Mouse (Mus musculus): ENCODE data around the gene Hoxc13. TPM values are rescaled to one million over a fixed set of nuclear protein-coding genes. Genes with fewer than 3 reads are reported as not detected.

The Hoxc13 gene
- polyA plus RNA-seq, 1 experiment from 2014 or later, result not detected

GRCm38 (mm10) chr15:102967511-102968397 lies 46.9 kb downstream of the Hoxc13 start:
- no peak overlapping the region for H3K27ac ChIP-seq (ENCODE audit: low read length)
- no peak for ATAC-seq (ENCODE audit: low read depth)
- no peak overlapping the region for H3K9ac ChIP-seq (ENCODE audit: low read length)
- peaks cover 4% of the 10 kb centered on the region; the same call in 1 of the 2 replicates for H3K4me1 ChIP-seq (replicated peaks; ENCODE audit: control insufficient read depth, insufficient read depth, low read length)
- H3K9me3 ChIP-seq (ENCODE audit: control insufficient read depth, low read length), result no peaks in the 10 kb centered on the region
- WGBS, result 2% methylated on average over 34 of the region's 34 CpGs
- H3K4me3 ChIP-seq (ENCODE audit: low read length), result no peak overlapping the region
- H3K36me3 ChIP-seq (ENCODE audit: control insufficient read depth, insufficient read depth, low read length), result no peaks in the 10 kb centered on the region
- peaks cover 99% of the 10 kb centered on the region for H3K27me3 ChIP-seq (ENCODE audit: control insufficient read depth, insufficient read depth, low read depth, low read length)
- H3K4me2 ChIP-seq (ENCODE audit: low read depth, low read length), result no peak overlapping the region

DNA sequence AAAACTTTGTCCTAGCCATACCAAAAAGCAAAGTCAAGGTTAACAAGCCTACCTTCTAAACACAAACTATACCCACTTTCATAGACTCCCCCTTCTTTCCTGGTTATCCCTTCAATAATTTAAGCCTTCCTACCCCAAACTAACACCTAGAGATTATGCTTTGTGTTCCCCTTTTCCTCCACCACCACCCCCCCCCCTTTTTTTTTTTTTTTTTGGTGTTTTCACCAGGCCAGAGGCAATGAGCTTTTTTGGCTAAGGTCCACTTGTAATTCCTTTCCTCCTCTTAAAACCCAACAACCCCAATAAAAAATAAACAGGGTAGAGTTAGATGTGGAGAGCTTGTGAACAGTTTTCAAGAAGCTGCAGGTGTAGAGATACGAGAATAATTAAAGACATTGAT lies 48.4 kb downstream of the Hoxc13 start:
- no peaks in the 10 kb centered on the region for H3K36me3 ChIP-seq (ENCODE audit: control insufficient read depth, insufficient read depth, low read length)
- no peak overlapping the region for H3K9ac ChIP-seq (ENCODE audit: low read length)
- peaks cover 99% of the 10 kb centered on the region for H3K27me3 ChIP-seq (ENCODE audit: control insufficient read depth, insufficient read depth, low read depth, low read length)
- peaks cover 4% of the 10 kb centered on the region; the same call in 1 of the 2 replicates for H3K4me1 ChIP-seq (replicated peaks; ENCODE audit: control insufficient read depth, insufficient read depth, low read length)
- H3K27ac ChIP-seq (ENCODE audit: low read length), result no peak overlapping the region
- 35% methylated on average over 1 of the region's 1 CpGs for WGBS
- no peak overlapping the region for H3K4me3 ChIP-seq (ENCODE audit: low read length)
- H3K9me3 ChIP-seq (ENCODE audit: control insufficient read depth, low read length), result no peaks in the 10 kb centered on the region
- H3K4me2 ChIP-seq (ENCODE audit: low read depth, low read length), result no peak overlapping the region
- ATAC-seq (ENCODE audit: low read depth), result no peak

GRCm38 (mm10) chr15:102970740-102971139 lies 49.8 kb downstream of the Hoxc13 start:
- Histone ChIP-seq H3K27me3 (ENCODE audit: control insufficient read depth, insufficient read depth, low read depth, low read length) (peaks cover 98% of the 10 kb centered on the region), H3K9me3 (ENCODE audit: control insufficient read depth, low read length) (no peaks in the 10 kb centered on the region), H3K4me1 (replicated peaks; ENCODE audit: control insufficient read depth, insufficient read depth, low read length) (peaks cover 4% of the 10 kb centered on the region; the same call in 1 of the 2 replicates), H3K4me3 (ENCODE audit: low read length) (no peak overlapping the region), H3K4me2 (ENCODE audit: low read depth, low read length) (no peak overlapping the region), H3K9ac (ENCODE audit: low read length) (no peak overlapping the region), H3K27ac (ENCODE audit: low read length) (no peak overlapping the region), H3K36me3 (ENCODE audit: control insufficient read depth, insufficient read depth, low read length) (no peaks in the 10 kb centered on the region)
- under 1% methylated on average over 12 of the region's 12 CpGs for WGBS
- no peak for ATAC-seq (ENCODE audit: low read depth)

DNA sequence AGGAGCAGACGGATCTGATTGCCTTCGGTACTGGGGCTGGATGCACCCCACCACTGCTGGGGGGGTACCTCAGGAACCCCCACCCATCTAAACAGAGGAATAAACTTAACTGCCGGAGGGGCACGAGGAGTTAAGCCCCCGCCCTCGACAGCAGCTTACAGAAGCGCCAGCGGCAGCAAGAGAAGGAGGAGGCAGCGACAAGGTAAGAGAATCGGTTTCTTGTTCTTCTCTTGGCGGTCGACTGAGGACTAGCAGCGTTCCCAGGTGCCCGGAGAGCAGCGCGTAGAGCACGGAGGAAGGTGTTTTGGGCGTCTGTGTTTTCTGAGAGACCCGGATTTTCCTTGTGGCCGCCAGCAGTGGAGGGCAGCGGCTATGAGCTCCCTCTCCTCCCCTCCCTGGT lies 51.4 kb downstream of the Hoxc13 start:
- under 1% methylated on average over 21 of the region's 21 CpGs for WGBS
- no peak overlapping the region for H3K27ac ChIP-seq (ENCODE audit: low read length)
- H3K9ac ChIP-seq (ENCODE audit: low read length), result no peak overlapping the region
- ATAC-seq (ENCODE audit: low read depth), result no peak
- no peaks in the 10 kb centered on the region for H3K9me3 ChIP-seq (ENCODE audit: control insufficient read depth, low read length)
- H3K4me1 ChIP-seq (replicated peaks; ENCODE audit: control insufficient read depth, insufficient read depth, low read length), result no peaks in the 10 kb centered on the region; the same call in 1 of the 2 replicates
- H3K27me3 ChIP-seq (ENCODE audit: control insufficient read depth, insufficient read depth, low read depth, low read length), result peaks cover 98% of the 10 kb centered on the region
- H3K36me3 ChIP-seq (ENCODE audit: control insufficient read depth, insufficient read depth, low read length), result no peaks in the 10 kb centered on the region
- no peak overlapping the region for H3K4me3 ChIP-seq (ENCODE audit: low read length)
- H3K4me2 ChIP-seq (ENCODE audit: low read depth, low read length), result no peak overlapping the region

- H3K27ac ChIP-seq (ENCODE audit: low read length), result no peak overlapping the region
- no peaks in the 10 kb centered on the region for H3K36me3 ChIP-seq (ENCODE audit: control insufficient read depth, insufficient read depth, low read length)
- H3K4me2 ChIP-seq (ENCODE audit: low read depth, low read length), result no peak overlapping the region
- no peaks in the 10 kb centered on the region for H3K9me3 ChIP-seq (ENCODE audit: control insufficient read depth, low read length)
- no peak for ATAC-seq (ENCODE audit: low read depth)
- WGBS, result 3% methylated on average over 6 of the region's 6 CpGs
- no peak overlapping the region for H3K4me3 ChIP-seq (ENCODE audit: low read length)
- H3K9ac ChIP-seq (ENCODE audit: low read length), result no peak overlapping the region
- peaks cover 97% of the 10 kb centered on the region for H3K27me3 ChIP-seq (ENCODE audit: control insufficient read depth, insufficient read depth, low read depth, low read length)
- H3K4me1 ChIP-seq (replicated peaks; ENCODE audit: control insufficient read depth, insufficient read depth, low read length), result no peaks in the 10 kb centered on the region; the same call in 1 of the 2 replicates
These were observed 51.9 kb downstream of the Hoxc13 start for GRCm38 (mm10) chr15:102972753-102973152.

GRCm38 (mm10) chr15:102975034-102975433 lies 54.1 kb downstream of the Hoxc13 start:
- H3K9me3 ChIP-seq (ENCODE audit: control insufficient read depth, low read length), result no peaks in the 10 kb centered on the region
- H3K4me1 ChIP-seq (replicated peaks; ENCODE audit: control insufficient read depth, insufficient read depth, low read length), result no peaks in the 10 kb centered on the region; the same call in 1 of the 2 replicates
- no peak overlapping the region for H3K9ac ChIP-seq (ENCODE audit: low read length)
- no peaks in the 10 kb centered on the region for H3K36me3 ChIP-seq (ENCODE audit: control insufficient read depth, insufficient read depth, low read length)
- H3K4me3 ChIP-seq (ENCODE audit: low read length), result no peak overlapping the region
- ATAC-seq (ENCODE audit: low read depth), result no peak
- no peak overlapping the region for H3K4me2 ChIP-seq (ENCODE audit: low read depth, low read length)
- H3K27me3 ChIP-seq (ENCODE audit: control insufficient read depth, insufficient read depth, low read depth, low read length), result peaks cover 99% of the 10 kb centered on the region
- no peak overlapping the region for H3K27ac ChIP-seq (ENCODE audit: low read length)
- WGBS, result 3% methylated on average over 7 of the region's 7 CpGs

DNA sequence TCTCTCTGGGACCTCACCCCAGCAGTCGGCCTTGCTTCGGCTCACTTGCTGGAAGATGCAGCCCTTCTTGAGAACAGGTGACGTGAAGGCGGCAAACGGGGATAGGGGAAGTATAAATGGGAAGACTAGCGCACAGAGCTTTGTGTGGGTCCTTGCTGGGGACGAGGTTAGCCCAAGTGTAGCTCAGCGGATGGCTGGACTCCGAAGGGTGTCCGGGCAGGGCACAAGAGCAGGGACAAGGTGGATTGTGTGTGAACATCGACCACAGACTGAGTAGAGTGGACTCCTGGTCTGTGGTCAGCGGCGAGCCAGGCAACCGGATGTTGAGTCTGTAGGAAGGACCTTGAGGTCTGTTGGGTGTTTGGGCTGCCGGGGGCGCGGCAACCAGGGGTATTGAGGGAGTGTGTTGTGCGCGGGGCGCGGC lies 54.8 kb downstream of the Hoxc13 start:
- Histone ChIP-seq H3K9ac (ENCODE audit: low read length) (no peak overlapping the region), H3K36me3 (ENCODE audit: control insufficient read depth, insufficient read depth, low read length) (no peaks in the 10 kb centered on the region), H3K4me1 (replicated peaks; ENCODE audit: control insufficient read depth, insufficient read depth, low read length) (no peaks in the 10 kb centered on the region; the same call in 1 of the 2 replicates), H3K27ac (ENCODE audit: low read length) (no peak overlapping the region), H3K4me3 (ENCODE audit: low read length) (no peak overlapping the region), H3K9me3 (ENCODE audit: control insufficient read depth, low read length) (no peaks in the 10 kb centered on the region), H3K27me3 (ENCODE audit: control insufficient read depth, insufficient read depth, low read depth, low read length) (peaks cover 99% of the 10 kb centered on the region), H3K4me2 (ENCODE audit: low read depth, low read length) (no peak overlapping the region)
- ATAC-seq (ENCODE audit: low read depth), result no peak
- WGBS, result 1% methylated on average over 21 of the region's 21 CpGs

- no peak within 1 kb of the TSS for H3K27ac ChIP-seq (ENCODE audit: low read length)
- H3K4me2 ChIP-seq (ENCODE audit: low read depth, low read length), result 0 out of 2 replicates have a peak within 1 kb of the TSS, but pooled peaks have one; percentile 7
- H3K9me3 ChIP-seq (ENCODE audit: control insufficient read depth, low read length), result no peaks in the 10 kb centered on the region
- no peaks in the 10 kb centered on the region; the same call in 1 of the 2 replicates for H3K4me1 ChIP-seq (replicated peaks; ENCODE audit: control insufficient read depth, insufficient read depth, low read length)
- H3K36me3 ChIP-seq (ENCODE audit: control insufficient read depth, insufficient read depth, low read length), result no peaks in the 10 kb centered on the region
- WGBS, result 4% methylated on average over 14 of the region's 20 CpGs
- peaks cover 99% of the 10 kb centered on the region for H3K27me3 ChIP-seq (ENCODE audit: control insufficient read depth, insufficient read depth, low read depth, low read length)
- no peak within 1 kb of the TSS for H3K4me3 ChIP-seq (ENCODE audit: low read length)
- H3K9ac ChIP-seq (ENCODE audit: low read length), result no peak within 1 kb of the TSS
- ATAC-seq (ENCODE audit: low read depth), result no peak
These were observed 55.3 kb downstream of the Hoxc13 start, which contains the start of gene Hoxc9 for GRCm38 (mm10) chr15:102976171-102976570. Hoxc9 (plus strand) TSS chr15:102976439.

GRCm38 (mm10) chr15:102976631-102977422 lies 55.9 kb downstream of the Hoxc13 start:
- H3K4me2 ChIP-seq (ENCODE audit: low read depth, low read length), result 0 out of 2 replicates have a peak overlapping the region, but pooled peaks have one; percentile 7
- no peaks in the 10 kb centered on the region for H3K36me3 ChIP-seq (ENCODE audit: control insufficient read depth, insufficient read depth, low read length)
- no peak overlapping the region for H3K9ac ChIP-seq (ENCODE audit: low read length)
- no peak overlapping the region for H3K4me3 ChIP-seq (ENCODE audit: low read length)
- H3K9me3 ChIP-seq (ENCODE audit: control insufficient read depth, low read length), result no peaks in the 10 kb centered on the region
- H3K4me1 ChIP-seq (replicated peaks; ENCODE audit: control insufficient read depth, insufficient read depth, low read length), result no peaks in the 10 kb centered on the region; the same call in 1 of the 2 replicates
- 2% methylated on average over 37 of the region's 37 CpGs for WGBS
- H3K27me3 ChIP-seq (ENCODE audit: control insufficient read depth, insufficient read depth, low read depth, low read length), result peaks cover 99% of the 10 kb centered on the region
- no peak overlapping the region for H3K27ac ChIP-seq (ENCODE audit: low read length)
- no peak for ATAC-seq (ENCODE audit: low read depth)
